Comparison of ENCODE assay signal across 24 mouse cellular contexts in the genomic region with DNA sequence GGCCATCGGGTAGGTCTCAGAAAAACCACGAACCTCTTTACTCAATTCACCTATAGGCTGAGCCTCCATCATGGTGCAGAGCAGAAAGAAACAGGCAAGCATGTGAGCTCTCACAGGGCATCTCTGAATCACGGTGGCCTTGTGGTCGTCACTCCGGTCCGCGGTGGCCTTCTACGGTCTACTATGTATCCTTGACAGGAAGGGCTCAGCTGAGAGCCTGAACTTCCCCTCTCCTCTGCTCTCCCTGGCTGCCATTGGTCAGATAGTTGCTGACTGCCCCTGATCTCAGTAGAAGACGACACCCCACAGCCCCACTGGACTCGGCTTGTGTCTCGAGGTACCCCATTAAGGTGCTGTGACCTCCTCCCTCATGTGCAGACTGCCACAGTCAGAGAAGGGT. TPM values are rescaled to one million over a fixed set of nuclear protein-coding genes. Genes with fewer than 3 reads are reported as not detected.
DNase-seq lines count a peak whose midpoint lies in the region; ATAC-seq lines count a peak whose summit lies in the region.
"Had no signal": no experiment of that assay in that cellular context is flagged by ENCODE, and none has a peak within 500 bp of the region (broad histone marks: within the 10 kb centered on the region; RNA-seq: fewer than 3 reads in every experiment).

No protein-coding gene starts in this region.

- intact Hi-C loops in left cerebral cortex, postnatal 10 days (cut with DNase I): no loop called here

- H3K9me3 ChIP-seq in midbrain, embryonic 11.5 days (ENCODE audit: control insufficient read depth, low read length): no peaks in the 10 kb centered on the region
- no peaks in the 10 kb centered on the region for H3K9me3 ChIP-seq in midbrain, embryonic 13.5 days
- H3K9me3 ChIP-seq: embryonic facial prominence, embryonic 12.5 days; embryonic facial prominence, embryonic 15.5 days; heart, embryonic 13.5 days had no signal

- H3K27ac ChIP-seq in midbrain, embryonic 11.5 days (ENCODE audit: low read depth, low read length): no peak overlapping the region
- H3K27ac ChIP-seq in midbrain, embryonic 13.5 days: no peak overlapping the region
- H3K27ac ChIP-seq: embryonic facial prominence, embryonic 12.5 days; embryonic facial prominence, embryonic 15.5 days; gastrocnemius, adult 2 months; heart, embryonic 13.5 days; hindbrain, embryonic 14.5 days; hindbrain, postnatal 0 days had no signal

- no peak overlapping the region for H3K4me2 ChIP-seq in midbrain, embryonic 11.5 days
- H3K4me2 ChIP-seq in midbrain, embryonic 13.5 days (replicated peaks): no peak overlapping the region
- H3K4me2 ChIP-seq: embryonic facial prominence, embryonic 12.5 days; embryonic facial prominence, embryonic 15.5 days; heart, embryonic 13.5 days; hindbrain, embryonic 14.5 days had no signal

- H3K4me1 ChIP-seq in midbrain, embryonic 11.5 days (ENCODE audit: control insufficient read depth, insufficient read depth, low read length): no peaks in the 10 kb centered on the region
- no peaks in the 10 kb centered on the region for H3K4me1 ChIP-seq in midbrain, embryonic 13.5 days (replicated peaks)
- H3K4me1 ChIP-seq: embryonic facial prominence, embryonic 12.5 days; embryonic facial prominence, embryonic 15.5 days had no signal

- H3K9ac ChIP-seq in midbrain, embryonic 11.5 days (ENCODE audit: low read length): no peak overlapping the region
- H3K9ac ChIP-seq in midbrain, embryonic 13.5 days (replicated peaks): no peak overlapping the region
- H3K9ac ChIP-seq: embryonic facial prominence, embryonic 12.5 days; embryonic facial prominence, embryonic 15.5 days; forebrain, postnatal 0 days; heart, embryonic 13.5 days; hindbrain, embryonic 14.5 days had no signal

- H3K27me3 ChIP-seq in midbrain, embryonic 11.5 days (ENCODE audit: control insufficient read depth, insufficient read depth, low read length): no peaks in the 10 kb centered on the region
- H3K27me3 ChIP-seq in midbrain, embryonic 13.5 days: no peaks in the 10 kb centered on the region
- H3K27me3 ChIP-seq: embryonic facial prominence, embryonic 12.5 days; embryonic facial prominence, embryonic 15.5 days; heart, embryonic 13.5 days had no signal

- no peaks in the 10 kb centered on the region for H3K36me3 ChIP-seq in midbrain, embryonic 11.5 days (ENCODE audit: control insufficient read depth, insufficient read depth, low read length)
- H3K36me3 ChIP-seq in midbrain, embryonic 13.5 days: no peaks in the 10 kb centered on the region
- H3K36me3 ChIP-seq: embryonic facial prominence, embryonic 12.5 days; embryonic facial prominence, embryonic 15.5 days; heart, embryonic 13.5 days had no signal

- no peak overlapping the region for H3K4me3 ChIP-seq in midbrain, embryonic 11.5 days (ENCODE audit: low read depth, low read length)
- no peak overlapping the region for H3K4me3 ChIP-seq in midbrain, embryonic 13.5 days (replicated peaks)
- H3K4me3 ChIP-seq: embryonic facial prominence, embryonic 12.5 days; embryonic facial prominence, embryonic 15.5 days; gastrocnemius, adult 2 months; heart, embryonic 13.5 days had no signal

- no peak for ATAC-seq in midbrain, embryonic 11.5 days (ENCODE audit: low FRiP score)
- no peak for ATAC-seq in midbrain, embryonic 13.5 days
- ATAC-seq in common myeloid progenitor, adult 5-6 weeks (replicated peaks; ENCODE audit: low read depth, poor library complexity, severe bottlenecking): 0 out of 2 replicates have a peak, but pooled peaks have one; percentile 32
- ATAC-seq: activated CD4-positive, CD25-positive, alpha-beta regulatory T cell, adult 4 months; forebrain, embryonic 14.5 days; forebrain, postnatal 0 days; hindbrain, postnatal 0 days; inflammation-experienced regulatory T-cells, adult 6 months; intestine, embryonic 16.5 days had no signal

- WGBS in midbrain, embryonic 11.5 days: 86% methylated on average over 11 of the region's 11 CpGs
- WGBS in midbrain, embryonic 13.5 days: 91% methylated on average over 11 of the region's 11 CpGs

- DNase-seq in midbrain, embryonic 11.5 days (ENCODE audit: low spot score, missing footprints): peak; percentile 65
- DNase-seq in adrenal gland, postnatal 14 days: peak; percentile 71
- DNase-seq in left cerebral cortex, postnatal 10 days (ENCODE audit: extremely low spot score in 1 of 2, low spot score in 2 of 2): no peak
- no peak for DNase-seq in neural tube, embryonic 10.5 days (ENCODE audit: extremely low spot score, low spot score)
- DNase-seq: cerebellum, adult 18-20 months; cerebellum, adult 9-10 months; cerebellum, postnatal 14 days; forebrain, postnatal 0 days; gastrocnemius, adult 2 months; gastrocnemius, postnatal 14 days; heart, adult 18-20 months; heart, postnatal 14 days; heart, postnatal 4 days had no signal

RNA-seq across cellular contexts. Expression of gene Slc24a4, which starts 44.2 kb away (rescaled TPM):
- polyA plus RNA-seq in midbrain, embryonic 11.5 days (2014; fragmentation: Nextera tagmentation; extraction: Ambion mirVana): 0.19 and 0.26 TPM in 2 replicates
- 1.1 and 1.3 TPM in 2 replicates for polyA plus RNA-seq in midbrain, embryonic 13.5 days (2015; fragmentation: Nextera tagmentation; extraction: Ambion mirVana)
- 0.60 and 0.85 TPM in 2 replicates for total RNA-seq in adrenal gland, postnatal 14 days (2021)
- not detected in 2 replicates for total RNA-seq in common myeloid progenitor, adult 5-6 weeks (2017)
- 10 to 100 TPM; 14.1 to 15.2 TPM for total RNA-seq in left cerebral cortex, postnatal 10 days (2021)
- total RNA-seq: gastrocnemius, adult 2 months had no signal
- polyA plus RNA-seq: activated CD4-positive, CD25-positive, alpha-beta regulatory T cell, adult 4 months; inflammation-experienced regulatory T-cells, adult 6 months had no signal

Comparison
In these comparisons a context has a peak if more than half of its experiments do, and no peak if none do; other contexts are left out.
1. DNase-seq: peak in midbrain, embryonic 11.5 days (single experiment) and adrenal gland, postnatal 14 days (single experiment); none in left cerebral cortex, postnatal 10 days (0 of 2) and neural tube, embryonic 10.5 days (single experiment).